Mouse (Mus musculus) lung, embryonic 16.5 days (tissue): ENCODE measurements around the gene Serpina5. TPM values are rescaled to one million over a fixed set of nuclear protein-coding genes. Genes with fewer than 3 reads are reported as not detected.

ENCODE experiments used
- ATAC-seq: fragments of 200-750 bp; cut with Nextera tagmentation; 2 replicates; pipeline ENCODE4 v1.8.0; 2017; ENCODE audit warnings: low read depth, mild to moderate bottlenecking, moderate library complexity
- H3K27ac ChIP-seq: fragments of 300-500 bp; sonication (generic); 2 replicates; pipeline ENCODE4 v1.5.1; 2014; ENCODE audit warnings: mild to moderate bottlenecking, control low read depth, low read length
- H3K27me3 ChIP-seq: fragments of 300-500 bp; sonication (generic); 2 replicates; pipeline ENCODE4 v1.6.1; 2014; ENCODE audit warnings: low read depth, low read length, mixed read lengths; ENCODE audit not compliant: control insufficient read depth, insufficient read depth
- H3K36me3 ChIP-seq: fragments of 300-500 bp; sonication (generic); 2 replicates; pipeline ENCODE4 v1.6.1; 2014; ENCODE audit warnings: low read length; ENCODE audit not compliant: control insufficient read depth, insufficient read depth
- H3K4me1 ChIP-seq: fragments of 300-500 bp; sonication (generic); replicated peaks from 2 replicates; pipeline ENCODE4 v1.6.1; 2014; ENCODE audit warnings: low read length, mixed read lengths; ENCODE audit not compliant: control insufficient read depth, insufficient read depth
- H3K4me2 ChIP-seq: fragments of 300-500 bp; sonication (generic); 2 replicates; pipeline ENCODE4 v1.6.1; 2014; ENCODE audit warnings: low read depth, low read length, control low read depth
- H3K4me3 ChIP-seq: fragments of 300-500 bp; sonication (generic); 2 replicates; pipeline ENCODE4 v1.5.1; 2014; ENCODE audit warnings: mild to moderate bottlenecking, low read length, control low read depth
- H3K9ac ChIP-seq: fragments of 300-500 bp; sonication (generic); 2 replicates; pipeline ENCODE4 v1.6.1; 2014; ENCODE audit warnings: low read length, control low read depth
- H3K9me3 ChIP-seq: fragments of 300-500 bp; sonication (generic); 2 replicates; pipeline ENCODE4 v1.6.1; 2016; ENCODE audit warnings: low read length; ENCODE audit not compliant: control insufficient read depth
- WGBS: fragments of 180-500 bp; shearing (Covaris S2); extraction: QIAGEN DNeasy Blood & Tissue Kit; methylation state at CpG from one replicate; pipeline ENCODE4 v1.1.7; 2014; 5-methylcytosine and 5-hydroxymethylcytosine counted together
- polyA plus RNA-seq: library from polyadenylated mRNA; unstranded; fragments of >200 nt; fragmentation: Nextera tagmentation; extraction: Ambion mirVana; gene quantifications from 2 replicates; pipeline ENCODE4 v1.2.1, GENCODE M21; 2015

Gene Serpina5
- polyA plus RNA-seq, result not detected in 2 replicates

DNA sequence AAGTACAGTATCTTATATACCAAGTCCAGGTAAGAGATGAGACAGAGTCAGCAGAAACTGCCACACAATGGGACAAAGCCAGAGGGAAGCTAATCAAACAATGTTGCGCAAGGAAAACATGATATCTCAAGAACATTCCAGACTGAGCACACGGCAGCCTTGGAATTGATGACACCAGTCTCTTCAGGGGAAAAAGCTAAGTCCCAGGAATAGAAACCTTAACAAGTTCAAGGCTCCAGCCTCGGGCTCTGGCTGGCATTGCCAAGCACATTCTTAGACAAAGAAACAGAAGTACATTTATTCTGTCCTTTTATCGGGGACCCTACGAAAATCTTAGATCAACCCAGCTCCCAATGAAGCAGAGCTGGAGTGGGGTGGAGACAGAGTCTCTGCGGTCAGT, at the start of gene Serpina5:
Serpina5 (plus strand) TSS at position 346 of the 400 bp plus-strand sequence.
- Histone ChIP-seq H3K36me3 (no peaks in the 10 kb centered on the region), H3K9ac (no peak within 1 kb of the TSS), H3K4me2 (no peak within 1 kb of the TSS), H3K27me3 (no peaks in the 10 kb centered on the region), H3K27ac (no peak within 1 kb of the TSS), H3K4me3 (no peak within 1 kb of the TSS), H3K4me1 (no peaks in the 10 kb centered on the region), H3K9me3 (no peaks in the 10 kb centered on the region)
- WGBS, result 74% methylated on average over 6 of the region's 6 CpGs
- no peak for ATAC-seq

DNA sequence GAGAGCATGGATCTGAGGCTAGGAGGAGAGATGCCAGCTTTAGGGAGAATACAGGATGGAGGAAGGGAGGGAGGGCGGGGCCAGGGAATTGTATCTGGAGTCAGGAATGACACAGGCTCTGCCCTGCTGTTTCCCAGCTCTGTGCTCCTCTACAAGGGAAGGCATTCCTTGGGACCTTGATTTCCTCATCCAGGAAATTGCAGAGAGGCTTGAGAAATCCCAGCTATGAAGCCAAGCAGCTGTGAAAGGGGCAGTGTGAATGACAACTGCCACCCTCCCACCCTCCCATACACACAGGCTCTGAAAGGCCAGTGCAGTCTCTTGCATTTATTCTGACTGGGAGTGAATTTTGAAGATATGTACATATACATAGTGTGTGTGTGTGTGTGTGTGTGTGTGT, 46.9 kb upstream of the Serpina5 start:
- H3K9ac ChIP-seq, result no peak overlapping the region
- WGBS, result 45% methylated on average over 1 of the region's 1 CpGs
- no peaks in the 10 kb centered on the region for H3K36me3 ChIP-seq
- peak; percentile 87 for ATAC-seq
- H3K9me3 ChIP-seq, result no peaks in the 10 kb centered on the region
- no peaks in the 10 kb centered on the region for H3K27me3 ChIP-seq
- no peak overlapping the region for H3K27ac ChIP-seq
- no peaks in the 10 kb centered on the region for H3K4me1 ChIP-seq
- no peak overlapping the region for H3K4me2 ChIP-seq
- H3K4me3 ChIP-seq, result no peak overlapping the region

DNA sequence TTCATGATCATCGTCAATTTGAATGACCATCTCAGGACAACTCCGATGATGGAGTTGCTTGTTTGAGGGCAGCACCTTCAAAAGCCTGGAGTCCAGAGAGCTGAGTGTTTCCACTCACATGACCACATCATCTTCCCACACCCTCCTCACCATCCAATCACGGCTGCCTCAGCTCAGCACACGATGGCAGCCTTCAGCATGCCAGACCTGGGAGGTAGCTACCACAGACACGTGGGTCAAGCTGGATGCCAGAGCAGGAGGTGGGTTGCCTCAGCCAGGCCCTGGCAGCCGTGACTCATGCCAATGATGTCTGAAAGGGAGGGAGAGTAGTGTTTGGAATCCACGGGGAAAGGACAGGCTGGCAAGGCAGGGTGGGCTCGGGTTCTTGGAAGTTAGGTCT, 45.2 kb upstream of the Serpina5 start:
- H3K4me2 ChIP-seq, result no peak overlapping the region
- no peaks in the 10 kb centered on the region for H3K36me3 ChIP-seq
- no peak overlapping the region for H3K9ac ChIP-seq
- no peaks in the 10 kb centered on the region for H3K4me1 ChIP-seq
- no peaks in the 10 kb centered on the region for H3K27me3 ChIP-seq
- 72% methylated on average over 8 of the region's 8 CpGs for WGBS
- no peaks in the 10 kb centered on the region for H3K9me3 ChIP-seq
- H3K27ac ChIP-seq, result no peak overlapping the region
- no peak overlapping the region for H3K4me3 ChIP-seq
- ATAC-seq, result no peak

DNA sequence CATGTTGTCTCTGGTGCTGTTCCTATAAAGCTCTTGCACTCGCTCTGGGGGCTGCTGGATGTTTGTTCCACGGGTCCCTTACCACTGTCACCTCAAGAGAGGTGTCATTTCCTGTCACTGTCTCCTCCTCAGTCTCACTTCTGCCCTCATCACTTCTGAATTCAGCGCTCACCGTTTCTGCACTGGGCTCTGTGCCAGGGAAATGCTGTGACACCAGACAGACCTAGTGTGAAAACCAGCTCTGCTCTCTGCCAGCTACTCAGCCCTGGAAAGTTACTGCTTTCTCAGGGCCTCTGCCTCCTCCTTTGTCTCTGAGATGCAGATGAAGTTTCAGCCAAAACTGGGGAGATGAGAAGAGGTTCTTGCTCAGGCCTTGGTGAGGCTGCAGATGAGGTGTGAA, 43.9 kb upstream of the Serpina5 start:
- Histone ChIP-seq H3K4me1 (no peaks in the 10 kb centered on the region), H3K27me3 (no peaks in the 10 kb centered on the region), H3K27ac (no peak overlapping the region), H3K9me3 (no peaks in the 10 kb centered on the region), H3K4me3 (no peak overlapping the region), H3K9ac (no peak overlapping the region), H3K4me2 (no peak overlapping the region), H3K36me3 (no peaks in the 10 kb centered on the region)
- WGBS, result 17% methylated on average over 4 of the region's 4 CpGs
- ATAC-seq, result no peak

DNA sequence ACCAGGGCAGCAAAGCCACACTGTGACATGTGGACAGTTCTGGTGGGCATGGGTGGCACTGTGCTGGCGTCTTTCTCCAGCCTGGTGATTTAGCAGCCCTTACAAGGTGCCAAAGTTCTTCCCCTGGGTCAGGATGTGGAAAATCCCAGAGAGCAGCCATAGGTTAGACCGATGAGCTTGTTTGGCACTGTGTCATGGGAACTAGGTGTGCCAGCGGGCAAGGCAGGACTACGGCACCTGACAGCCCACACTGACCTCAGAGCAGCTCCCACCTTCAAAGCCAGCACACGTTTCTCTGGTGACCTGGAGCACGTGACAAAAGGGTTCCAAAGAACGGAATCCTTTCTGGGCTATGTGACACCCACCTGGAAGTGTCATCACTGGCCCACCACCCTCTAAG, 43.4 kb upstream of the Serpina5 start:
- 73% methylated on average over 7 of the region's 7 CpGs for WGBS
- Histone ChIP-seq H3K4me3 (no peak overlapping the region), H3K4me2 (no peak overlapping the region), H3K4me1 (no peaks in the 10 kb centered on the region), H3K27ac (no peak overlapping the region), H3K9me3 (no peaks in the 10 kb centered on the region), H3K36me3 (no peaks in the 10 kb centered on the region), H3K27me3 (no peaks in the 10 kb centered on the region), H3K9ac (no peak overlapping the region)
- ATAC-seq, result no peak

DNA sequence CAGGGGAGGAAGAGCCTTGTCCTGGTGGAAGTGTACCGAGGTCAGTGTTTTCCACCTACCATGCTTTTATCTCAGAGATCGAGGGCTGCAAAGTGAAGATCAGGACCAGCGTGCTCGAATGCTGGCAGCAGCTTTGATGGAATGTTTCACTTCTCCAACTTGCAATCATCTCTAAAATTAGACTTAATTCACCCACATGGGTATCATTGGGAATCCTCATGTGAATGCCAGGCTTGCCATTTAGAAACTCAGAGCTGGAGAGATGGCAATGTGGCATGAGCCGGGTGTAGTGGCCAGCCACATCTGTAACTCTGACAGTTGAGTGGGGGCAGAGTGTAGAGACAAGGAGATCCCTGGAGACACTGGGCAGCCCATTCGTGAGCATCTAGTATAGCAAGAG, 40.8 kb upstream of the Serpina5 start:
- no peaks in the 10 kb centered on the region for H3K4me1 ChIP-seq
- H3K9ac ChIP-seq, result no peak overlapping the region
- 66% methylated on average over 6 of the region's 6 CpGs for WGBS
- no peaks in the 10 kb centered on the region for H3K36me3 ChIP-seq
- H3K27ac ChIP-seq, result no peak overlapping the region
- ATAC-seq, result no peak
- H3K27me3 ChIP-seq, result no peaks in the 10 kb centered on the region
- H3K4me3 ChIP-seq, result no peak overlapping the region
- no peaks in the 10 kb centered on the region for H3K9me3 ChIP-seq
- H3K4me2 ChIP-seq, result no peak overlapping the region

DNA sequence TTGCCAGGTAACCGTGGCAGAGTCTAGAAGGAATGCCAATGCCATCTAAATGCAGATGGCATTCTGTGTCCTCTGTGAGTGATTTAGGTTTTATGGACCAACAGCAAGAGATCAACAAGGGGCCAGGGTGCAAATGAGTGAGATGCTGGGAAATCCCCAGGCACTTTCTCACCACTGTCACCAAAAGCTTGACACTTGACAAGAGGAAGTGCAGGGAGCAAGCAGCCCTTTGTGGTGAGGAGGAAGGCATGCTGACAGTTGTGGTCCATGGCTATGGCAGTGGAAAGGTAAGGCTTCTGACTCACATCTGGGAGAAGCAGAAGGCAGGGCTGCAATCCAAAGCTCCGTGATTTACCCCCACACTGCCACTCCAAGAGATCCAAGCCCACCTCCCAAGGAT, 39.1 kb upstream of the Serpina5 start:
- WGBS, result 46% methylated on average over 2 of the region's 2 CpGs
- Histone ChIP-seq H3K27me3 (no peaks in the 10 kb centered on the region), H3K4me3 (no peak overlapping the region), H3K9ac (no peak overlapping the region), H3K9me3 (no peaks in the 10 kb centered on the region), H3K4me2 (no peak overlapping the region), H3K4me1 (no peaks in the 10 kb centered on the region), H3K36me3 (no peaks in the 10 kb centered on the region), H3K27ac (no peak overlapping the region)
- no peak for ATAC-seq

DNA sequence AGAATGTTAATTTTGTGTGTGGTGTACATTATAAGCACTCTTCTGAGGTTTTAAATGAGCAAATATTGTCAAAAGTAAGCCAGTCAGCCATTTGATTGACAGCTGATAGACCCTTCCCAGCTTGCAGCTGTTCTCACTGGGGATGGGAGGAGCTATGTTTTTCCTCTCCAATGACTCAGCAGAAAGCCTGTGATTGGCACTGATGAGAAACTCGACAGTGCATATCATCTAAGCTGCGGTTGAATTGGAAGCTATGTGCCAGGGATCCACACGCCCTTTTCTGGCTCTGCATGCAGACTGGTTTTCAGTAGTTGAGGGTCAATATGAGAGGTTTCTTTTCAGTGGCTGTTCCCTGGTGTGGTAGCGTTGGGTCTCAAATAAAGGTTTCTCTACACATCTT, 36.4 kb upstream of the Serpina5 start:
- no peak for ATAC-seq
- Histone ChIP-seq H3K36me3 (no peaks in the 10 kb centered on the region), H3K4me1 (no peaks in the 10 kb centered on the region), H3K4me2 (no peak overlapping the region), H3K9me3 (no peaks in the 10 kb centered on the region), H3K4me3 (no peak overlapping the region), H3K27me3 (no peaks in the 10 kb centered on the region), H3K27ac (no peak overlapping the region), H3K9ac (no peak overlapping the region)
- WGBS, result 45% methylated on average over 4 of the region's 4 CpGs

DNA sequence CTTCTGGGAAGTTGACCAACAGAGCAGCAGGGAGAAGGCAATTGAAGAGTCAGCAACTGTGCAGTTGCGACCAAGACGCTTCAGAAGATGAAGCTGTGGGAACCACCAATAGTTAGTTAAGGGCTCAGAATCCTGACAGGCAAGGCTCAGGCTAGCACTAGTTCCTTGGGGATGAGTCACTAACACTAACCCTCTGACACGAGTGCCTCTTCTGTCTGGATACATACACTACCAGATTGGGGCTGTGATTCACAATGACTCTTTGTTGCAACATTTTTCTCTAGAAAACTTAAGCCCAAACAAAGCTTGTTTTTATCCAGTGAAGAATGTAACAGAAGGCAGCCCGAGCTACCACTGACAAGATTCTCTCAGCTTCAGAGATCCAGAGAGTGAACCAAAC, 35.9 kb upstream of the Serpina5 start:
- Histone ChIP-seq H3K27ac (no peak overlapping the region), H3K4me3 (no peak overlapping the region), H3K9ac (no peak overlapping the region), H3K27me3 (no peaks in the 10 kb centered on the region), H3K9me3 (no peaks in the 10 kb centered on the region), H3K4me1 (no peaks in the 10 kb centered on the region), H3K36me3 (no peaks in the 10 kb centered on the region), H3K4me2 (no peak overlapping the region)
- WGBS, result 70% methylated on average over 4 of the region's 4 CpGs
- no peak for ATAC-seq

DNA sequence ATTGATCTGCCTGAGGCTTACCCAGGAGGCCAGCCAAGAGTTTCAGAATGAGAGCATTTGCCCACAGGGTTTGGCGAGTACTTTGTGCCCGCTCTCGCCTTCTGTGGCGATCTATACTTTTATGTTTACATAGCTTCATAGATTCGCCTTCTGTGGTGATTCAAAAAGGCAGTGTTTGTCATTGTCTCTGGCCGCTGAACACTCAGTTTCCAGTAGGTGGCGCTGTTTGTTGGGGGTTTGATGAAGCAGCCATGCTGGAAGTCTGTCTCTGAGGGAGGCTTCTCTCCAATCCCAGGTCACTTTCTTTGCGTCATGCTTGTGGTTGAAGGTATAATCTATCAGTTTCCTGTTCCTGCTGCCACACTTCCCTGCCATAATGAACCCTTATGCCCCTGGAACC, 34.7 kb upstream of the Serpina5 start:
- Histone ChIP-seq H3K27ac (no peak overlapping the region), H3K4me3 (no peak overlapping the region), H3K36me3 (no peaks in the 10 kb centered on the region), H3K9me3 (no peaks in the 10 kb centered on the region), H3K4me1 (no peaks in the 10 kb centered on the region), H3K27me3 (no peaks in the 10 kb centered on the region), H3K9ac (no peak overlapping the region), H3K4me2 (no peak overlapping the region)
- no peak for ATAC-seq
- 23% methylated on average over 8 of the region's 8 CpGs for WGBS
